Mouse (Mus musculus) bone marrow, adult 2 months (tissue): ENCODE results near the gene Rom1.

Source experiments
- CTCF ChIP-seq: fragments of 200-500 bp; IDR thresholded peaks from 2 replicates; pipeline ENCODE4 v1.5.1; 2011; ENCODE audit warnings: low read length, control low read depth; ENCODE audit not compliant: control insufficient read depth, insufficient read depth
- POLR2A ChIP-seq: fragments of 200-500 bp; IDR thresholded peaks from 2 replicates; pipeline ENCODE4 v1.6.1; 2011; ENCODE audit warnings: low read depth, mild to moderate bottlenecking, control low read depth, low read length, borderline replicate concordance; ENCODE audit not compliant: control insufficient read depth

- TF ChIP-seq CTCF (no peak), POLR2A (no peak)
Observed at GRCm38 (mm10) chr19:8967893-8968292, 38.7 kb upstream of the Rom1 start.
